ENCODE assay signal across 19 mouse cellular contexts in the genomic region with DNA sequence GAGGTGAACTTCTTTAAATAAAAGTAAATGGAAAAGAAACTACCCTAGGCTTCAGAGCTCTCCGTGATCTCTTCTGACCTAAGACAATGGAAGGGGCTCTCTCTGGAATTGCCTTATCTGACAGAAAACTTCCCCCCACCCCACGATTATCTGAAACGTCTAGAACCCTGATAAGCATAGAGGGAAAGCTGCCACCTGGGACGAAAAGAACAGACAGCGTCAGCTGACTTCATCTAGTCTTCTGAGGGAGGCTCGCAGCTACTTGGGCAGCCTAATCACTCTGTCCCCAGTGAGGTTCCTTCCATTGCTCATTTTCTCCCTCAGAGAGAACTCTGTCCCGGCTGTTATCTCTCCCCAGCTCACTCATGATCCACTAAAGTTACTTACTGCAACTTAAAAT.
"Had no signal": no experiment of that assay in that cellular context is flagged by ENCODE, and none has a peak within 500 bp of the region (broad histone marks: within the 10 kb centered on the region; RNA-seq: fewer than 3 reads in every experiment).

No protein-coding gene starts in this region.

- H3K27me3 ChIP-seq: liver, embryonic 13.5 days; megakaryocyte, embryonic 14.5 days; midbrain, embryonic 13.5 days; neural tube, embryonic 13.5 days; stomach, embryonic 15.5 days had no signal

- H3K9me3 ChIP-seq: liver, embryonic 13.5 days; megakaryocyte, embryonic 14.5 days; midbrain, embryonic 10.5 days; midbrain, embryonic 13.5 days; neural tube, embryonic 13.5 days; stomach, embryonic 15.5 days had no signal

- H3K4me1 ChIP-seq: midbrain, embryonic 10.5 days; midbrain, embryonic 13.5 days; neural tube, embryonic 13.5 days had no signal

- H3K4me2 ChIP-seq: liver, embryonic 13.5 days; midbrain, embryonic 13.5 days; neural tube, embryonic 13.5 days; stomach, embryonic 15.5 days had no signal

- H3K4me3 ChIP-seq: layer of hippocampus, adult 2 months; liver, embryonic 13.5 days; megakaryocyte, embryonic 14.5 days; midbrain, embryonic 10.5 days; midbrain, embryonic 13.5 days; myocyte; neural tube, embryonic 13.5 days; stomach, embryonic 15.5 days had no signal

- DNase-seq: kidney, adult 18-20 months; kidney, postnatal 25 days; layer of hippocampus, adult 9-11 months; liver, embryonic 13.5 days; retina, postnatal 1 day; right cerebral cortex, postnatal 25 days; spleen, adult 18-20 months; thymus, adult 18-20 months; thymus, postnatal 36 days had no signal

- H3K27ac ChIP-seq: kidney, postnatal 0 days; layer of hippocampus, adult 2 months; midbrain, embryonic 10.5 days; midbrain, embryonic 13.5 days; neural tube, embryonic 13.5 days; stomach, embryonic 15.5 days had no signal

- H3K9ac ChIP-seq: liver, embryonic 13.5 days; midbrain, embryonic 13.5 days; neural tube, embryonic 13.5 days; stomach, embryonic 15.5 days had no signal

- ATAC-seq: intestine, embryonic 16.5 days; midbrain, embryonic 13.5 days; midbrain, embryonic 16.5 days had no signal
